Mouse (Mus musculus): ENCODE results near the gene Cactin. TPM values are rescaled to one million over a fixed set of nuclear protein-coding genes. Genes with fewer than 3 reads are reported as not detected.
A peak's percentile ranks its signal among the peaks of the same experiment; 100 is the strongest.

Gene Cactin
- polyA plus RNA-seq, 1 experiment from 2014 or later = 40.3 TPM

DNA sequence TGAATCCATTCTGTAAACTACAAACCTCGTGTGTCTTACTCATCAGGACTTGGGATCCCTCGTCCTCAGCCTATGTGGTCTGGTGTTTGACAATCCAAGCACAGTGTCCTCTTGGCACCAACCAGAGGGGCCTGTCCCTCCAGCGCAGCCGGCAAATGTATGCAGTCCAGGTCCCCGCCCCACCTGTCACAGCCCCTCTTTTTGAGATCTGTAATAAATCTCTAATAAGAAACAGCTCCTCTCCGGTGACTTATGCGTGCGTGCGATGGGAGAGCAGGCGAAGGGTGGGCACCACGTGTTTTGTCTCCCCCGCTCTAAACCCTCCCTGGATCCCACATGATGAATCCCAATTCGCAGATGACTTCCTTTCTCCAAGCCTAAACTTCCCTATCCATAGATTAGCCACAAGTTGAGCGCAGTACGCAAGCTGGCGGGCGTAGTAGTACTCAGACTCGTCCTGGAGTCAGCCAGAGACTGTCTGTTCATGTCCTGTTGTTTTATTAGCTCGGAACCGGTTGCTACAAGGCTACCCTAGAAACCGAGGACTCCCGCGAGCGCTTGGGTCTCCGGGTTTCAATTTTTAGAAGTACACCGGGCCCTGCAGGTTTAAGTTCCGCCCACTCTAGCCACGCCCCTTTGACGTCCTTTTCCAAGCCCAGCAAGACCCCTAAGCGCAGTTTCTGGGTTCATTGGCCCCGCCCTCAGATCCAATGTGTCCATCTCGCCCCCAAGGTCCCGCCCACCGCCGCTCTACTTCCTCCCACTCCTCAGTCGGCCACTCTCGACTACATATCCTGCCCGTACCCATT, 958 bp upstream of the Cactin start:
- Histone ChIP-seq H3K9me3 (replicated peaks) (no peaks in the 10 kb centered on the region), H3K4me3 (peak overlapping the region; percentile 96), H3K4me2 (peak overlapping the region; percentile 88), H3K36me3 (peaks cover 52% of the 10 kb centered on the region), H3K27me3 (replicated peaks) (no peaks in the 10 kb centered on the region), H3K27ac (ENCODE audit: poor library complexity, severe bottlenecking) (peak overlapping the region; percentile 84), H3K9ac (peak overlapping the region; percentile 71), H3K4me1 (replicated peaks) (peaks cover 50% of the 10 kb centered on the region)
- ATAC-seq (ENCODE audit: insufficient number of reproducible peaks, low FRiP score) = no peak; the same call in 1 of the 2 replicates
- WGBS = 2% methylated on average over 38 of the region's 38 CpGs

DNA sequence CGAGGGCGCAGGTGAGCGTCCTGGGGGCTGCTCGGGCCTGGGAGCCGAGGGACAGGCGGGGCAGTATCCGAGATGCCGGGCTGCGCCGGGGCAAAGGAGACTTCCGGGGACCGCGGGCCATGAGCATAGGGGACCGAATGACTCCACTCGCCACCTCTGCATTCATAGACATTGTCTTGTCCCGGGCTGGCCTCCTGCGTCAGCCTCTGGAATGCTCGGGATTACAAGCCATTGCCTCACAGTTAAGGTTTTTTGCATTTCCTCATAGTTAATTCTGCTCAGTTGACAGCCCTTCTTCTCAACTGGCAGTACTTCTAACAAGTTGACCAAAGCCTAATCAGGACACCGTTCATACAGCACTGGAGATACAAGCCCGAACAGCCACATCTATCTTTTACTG, 533 bp downstream of the Cactin start:
- Histone ChIP-seq H3K4me3 (peak overlapping the region; percentile 96), H3K9ac (peak overlapping the region; percentile 93), H3K9me3 (replicated peaks) (no peaks in the 10 kb centered on the region), H3K36me3 (peaks cover 54% of the 10 kb centered on the region), H3K27me3 (replicated peaks) (no peaks in the 10 kb centered on the region), H3K27ac (ENCODE audit: poor library complexity, severe bottlenecking) (peak overlapping the region; percentile 85), H3K4me1 (replicated peaks) (peaks cover 44% of the 10 kb centered on the region), H3K4me2 (peak overlapping the region; percentile 88)
- 2% methylated on average over 20 of the region's 20 CpGs for WGBS
- no peak for ATAC-seq (ENCODE audit: insufficient number of reproducible peaks, low FRiP score)

DNA sequence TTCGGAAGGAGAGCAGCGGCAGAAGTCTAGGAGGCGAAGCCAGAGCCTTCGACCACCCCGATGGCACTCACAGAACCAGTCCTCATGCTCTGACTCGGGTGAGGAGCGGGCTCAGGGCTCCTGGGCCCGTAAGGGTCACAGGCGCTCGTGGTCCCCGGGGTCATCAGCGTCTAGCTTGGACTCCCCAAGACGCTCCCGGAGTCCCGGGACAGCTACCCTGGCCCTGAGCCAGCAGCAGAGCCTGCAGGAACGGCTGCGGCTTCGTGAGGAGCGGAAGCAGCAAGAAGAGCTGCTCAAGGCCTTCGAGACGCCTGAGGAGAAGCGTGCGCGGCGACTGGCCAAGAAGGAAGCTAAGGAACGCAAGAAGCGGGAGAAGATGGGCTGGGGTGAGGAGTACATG, 1.5 kb downstream of the Cactin start:
- no peaks in the 10 kb centered on the region for H3K9me3 ChIP-seq (replicated peaks)
- H3K36me3 ChIP-seq = peaks cover 63% of the 10 kb centered on the region
- 94% methylated on average over 27 of the region's 27 CpGs for WGBS
- peak overlapping the region; percentile 96; the same call in 1 of the 2 replicates for H3K4me3 ChIP-seq
- peaks cover 43% of the 10 kb centered on the region for H3K4me1 ChIP-seq (replicated peaks)
- H3K27me3 ChIP-seq (replicated peaks) = no peaks in the 10 kb centered on the region
- H3K27ac ChIP-seq (ENCODE audit: poor library complexity, severe bottlenecking) = no peak overlapping the region
- H3K4me2 ChIP-seq = peak overlapping the region; percentile 88
- no peak overlapping the region; the same call in 1 of the 2 replicates for H3K9ac ChIP-seq
- no peak for ATAC-seq (ENCODE audit: insufficient number of reproducible peaks, low FRiP score)

DNA sequence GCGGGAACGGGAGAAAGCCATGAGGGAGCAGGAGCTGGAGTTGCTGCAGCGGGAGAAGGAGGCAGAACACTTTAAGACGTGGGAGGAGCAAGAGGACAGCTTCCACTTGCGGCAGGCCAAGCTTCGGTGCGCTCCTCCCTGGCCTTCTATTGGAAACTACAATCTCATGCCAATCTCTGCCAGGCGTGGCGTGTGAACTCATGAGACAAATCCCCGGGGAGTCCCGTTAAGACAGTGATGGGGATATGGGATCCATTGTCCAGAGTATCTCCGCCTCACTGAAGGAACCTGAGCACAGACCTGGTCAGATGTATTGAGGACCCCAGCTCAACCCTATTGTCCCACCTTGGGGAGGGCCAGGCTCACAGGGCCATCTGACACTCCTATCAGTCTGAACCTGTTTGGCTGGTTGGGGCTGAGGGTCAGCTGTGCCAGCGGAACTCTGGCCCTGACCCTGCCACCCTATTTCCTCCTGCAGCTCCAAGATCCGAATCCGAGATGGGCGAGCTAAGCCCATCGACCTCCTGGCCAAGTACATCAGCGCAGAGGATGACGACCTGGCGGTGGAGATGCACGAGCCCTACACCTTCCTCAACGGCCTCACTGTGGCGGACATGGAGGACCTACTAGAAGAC, 2.4 kb downstream of the Cactin start:
- no peak for ATAC-seq (ENCODE audit: insufficient number of reproducible peaks, low FRiP score)
- peaks cover 47% of the 10 kb centered on the region for H3K4me1 ChIP-seq (replicated peaks)

DNA sequence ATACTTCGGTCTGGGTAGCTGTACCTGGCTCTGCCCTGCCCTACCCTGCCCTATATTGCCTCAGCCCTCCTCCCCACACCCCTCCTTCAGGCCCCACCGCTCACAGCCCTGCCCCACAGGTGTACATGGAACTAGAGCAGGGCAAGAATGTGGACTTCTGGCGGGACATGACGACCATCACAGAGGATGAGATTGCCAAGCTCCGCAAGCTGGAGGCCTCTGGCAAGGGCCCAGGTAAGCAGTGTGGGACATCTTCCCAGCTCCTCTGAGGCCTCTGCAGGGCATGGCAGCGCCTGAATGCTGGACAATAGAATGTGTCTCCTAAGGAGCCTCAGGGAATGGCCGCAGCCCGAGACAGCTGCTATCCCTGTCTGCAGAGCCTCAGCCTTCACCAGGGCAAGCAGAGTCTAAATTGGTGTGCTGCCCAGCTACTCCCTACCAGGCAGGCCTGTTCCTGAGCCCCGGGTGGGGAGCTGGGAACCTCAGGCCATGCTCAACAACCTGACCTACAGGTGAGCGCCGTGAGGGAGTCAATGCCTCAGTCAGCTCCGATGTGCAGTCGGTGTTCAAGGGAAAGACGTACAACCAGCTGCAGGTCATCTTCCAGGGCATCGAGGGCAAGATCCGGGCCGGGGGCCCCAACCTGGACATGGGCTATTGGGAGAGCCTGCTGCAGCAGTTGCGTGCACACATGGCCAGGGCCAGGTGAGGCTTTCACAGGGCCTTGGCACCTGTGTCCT, 3.1 kb downstream of the Cactin start:
- Histone ChIP-seq H3K9me3 (replicated peaks) (no peaks in the 10 kb centered on the region), H3K27me3 (replicated peaks) (no peaks in the 10 kb centered on the region), H3K36me3 (peaks cover 52% of the 10 kb centered on the region), H3K9ac (no peak overlapping the region), H3K4me3 (no peak overlapping the region), H3K4me1 (replicated peaks) (peaks cover 47% of the 10 kb centered on the region), H3K27ac (ENCODE audit: poor library complexity, severe bottlenecking) (no peak overlapping the region), H3K4me2 (no peak overlapping the region)
- ATAC-seq (ENCODE audit: insufficient number of reproducible peaks, low FRiP score) = no peak
- WGBS = 94% methylated on average over 18 of the region's 18 CpGs

More for the DNA sequence above, 2.4 kb downstream of the Cactin start:
- 92% methylated on average over 23 of the region's 23 CpGs for WGBS
- no peak overlapping the region for H3K4me2 ChIP-seq
- no peak overlapping the region for H3K4me3 ChIP-seq
- H3K36me3 ChIP-seq = peaks cover 57% of the 10 kb centered on the region
- H3K27me3 ChIP-seq (replicated peaks) = no peaks in the 10 kb centered on the region
- no peak overlapping the region for H3K9ac ChIP-seq
- H3K9me3 ChIP-seq (replicated peaks) = no peaks in the 10 kb centered on the region
- no peak overlapping the region for H3K27ac ChIP-seq (ENCODE audit: poor library complexity, severe bottlenecking)

DNA sequence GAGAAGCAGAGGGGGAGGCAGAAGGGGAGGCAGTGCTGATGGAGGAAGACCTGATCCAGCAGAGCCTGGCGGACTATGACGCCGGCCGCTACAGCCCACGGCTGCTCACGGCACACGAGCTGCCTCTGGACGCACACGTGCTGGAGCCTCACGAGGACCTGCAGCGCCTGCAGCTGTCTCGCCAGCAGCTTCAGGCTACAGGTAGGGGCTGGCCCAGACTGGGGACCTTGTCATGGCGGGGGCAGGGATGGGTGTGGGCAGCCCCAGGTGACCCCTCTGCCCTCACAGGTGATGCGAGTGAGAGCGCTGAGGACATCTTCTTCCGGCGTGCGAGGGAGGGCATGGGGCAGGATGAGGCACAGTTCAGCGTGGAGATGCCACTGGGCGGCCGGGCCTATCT, 4.3 kb downstream of the Cactin start:
- Histone ChIP-seq H3K27me3 (replicated peaks) (no peaks in the 10 kb centered on the region), H3K4me1 (replicated peaks) (peaks cover 49% of the 10 kb centered on the region), H3K27ac (ENCODE audit: poor library complexity, severe bottlenecking) (no peak overlapping the region), H3K4me2 (no peak overlapping the region), H3K36me3 (peaks cover 52% of the 10 kb centered on the region), H3K9ac (no peak overlapping the region), H3K9me3 (replicated peaks) (no peaks in the 10 kb centered on the region), H3K4me3 (no peak overlapping the region)
- no peak for ATAC-seq (ENCODE audit: insufficient number of reproducible peaks, low FRiP score)
- WGBS = 97% methylated on average over 21 of the region's 21 CpGs

DNA sequence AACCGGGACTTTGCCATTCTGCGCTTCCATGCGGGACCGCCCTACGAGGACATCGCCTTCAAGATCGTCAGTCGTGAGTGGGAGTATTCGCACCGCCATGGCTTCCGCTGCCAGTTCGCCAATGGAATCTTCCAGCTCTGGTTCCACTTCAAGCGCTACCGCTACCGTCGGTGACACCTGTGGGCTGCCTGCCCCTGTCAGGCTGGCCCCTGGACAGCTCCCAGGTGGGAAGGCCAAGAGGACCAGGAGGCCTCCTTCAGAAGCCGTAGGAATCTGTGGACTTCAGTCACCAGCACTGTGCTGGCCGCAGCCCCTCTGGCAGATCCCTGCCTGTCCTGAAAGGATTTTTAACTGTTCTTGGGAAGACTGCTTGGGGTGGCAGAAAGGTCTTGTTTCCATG, 4.9 kb downstream of the Cactin start:
- H3K27me3 ChIP-seq (replicated peaks) = no peaks in the 10 kb centered on the region
- peaks cover 55% of the 10 kb centered on the region for H3K4me1 ChIP-seq (replicated peaks)
- no peaks in the 10 kb centered on the region for H3K9me3 ChIP-seq (replicated peaks)
- no peak overlapping the region for H3K27ac ChIP-seq (ENCODE audit: poor library complexity, severe bottlenecking)
- no peak overlapping the region for H3K9ac ChIP-seq
- ATAC-seq (ENCODE audit: insufficient number of reproducible peaks, low FRiP score) = no peak
- 94% methylated on average over 18 of the region's 18 CpGs for WGBS
- peaks cover 52% of the 10 kb centered on the region for H3K36me3 ChIP-seq
- H3K4me2 ChIP-seq = no peak overlapping the region
- no peak overlapping the region for H3K4me3 ChIP-seq

DNA sequence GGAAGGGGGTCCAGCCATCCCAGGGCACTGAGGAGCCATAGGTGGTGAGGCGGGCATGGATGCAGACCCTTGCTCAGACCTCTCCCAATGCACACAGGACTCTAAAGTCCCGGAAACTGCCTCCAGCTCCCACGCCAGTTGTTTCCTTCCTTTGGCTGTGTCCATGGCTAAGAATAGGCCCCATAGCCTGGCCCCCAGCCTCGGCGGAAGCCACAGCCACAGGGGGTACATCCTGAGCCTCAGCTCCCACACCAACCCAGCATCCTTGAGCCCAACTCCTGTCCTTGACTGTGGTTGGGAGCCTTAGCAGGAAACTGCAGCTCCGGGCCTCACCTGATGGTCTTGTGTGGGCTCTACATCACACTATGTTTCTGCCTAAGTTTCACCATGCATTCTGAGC, 6.0 kb downstream of the Cactin start:
- WGBS = 64% methylated on average over 6 of the region's 6 CpGs
- Histone ChIP-seq H3K27me3 (replicated peaks) (no peaks in the 10 kb centered on the region), H3K4me3 (no peak overlapping the region), H3K36me3 (peaks cover 52% of the 10 kb centered on the region), H3K4me2 (no peak overlapping the region), H3K27ac (ENCODE audit: poor library complexity, severe bottlenecking) (peak overlapping the region; percentile 34; the same call in 1 of the 2 replicates), H3K4me1 (replicated peaks) (peaks cover 52% of the 10 kb centered on the region), H3K9ac (peak overlapping the region; percentile 20; the same call in 1 of the 2 replicates), H3K9me3 (replicated peaks) (no peaks in the 10 kb centered on the region)
- ATAC-seq (ENCODE audit: insufficient number of reproducible peaks, low FRiP score) = no peak

DNA sequence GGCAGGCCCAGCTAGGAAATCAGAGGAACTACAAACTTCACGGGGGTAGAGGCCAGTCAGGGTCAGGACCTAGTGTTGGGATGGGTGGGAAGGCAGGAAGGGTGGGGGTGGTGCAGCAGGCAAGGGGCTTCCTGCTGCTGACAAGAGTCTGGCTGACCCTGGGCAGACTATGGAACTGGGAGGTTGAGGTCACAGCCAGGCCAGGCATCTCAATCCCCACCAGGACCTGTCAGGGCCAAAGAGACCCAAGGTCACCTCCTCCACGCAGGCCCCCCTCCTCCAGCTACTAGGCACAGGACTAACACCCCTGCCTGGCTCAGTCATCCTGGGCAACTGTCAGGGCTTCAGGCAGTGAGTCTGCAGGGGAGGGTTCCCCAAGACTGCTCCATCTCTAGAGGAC, 7.1 kb downstream of the Cactin start:
- Histone ChIP-seq H3K9me3 (replicated peaks) (no peaks in the 10 kb centered on the region), H3K4me3 (no peak overlapping the region), H3K4me2 (peak overlapping the region; percentile 47), H3K36me3 (peaks cover 44% of the 10 kb centered on the region), H3K27me3 (replicated peaks) (no peaks in the 10 kb centered on the region; the same call in 1 of the 2 replicates), H3K4me1 (replicated peaks) (peaks cover 51% of the 10 kb centered on the region), H3K27ac (ENCODE audit: poor library complexity, severe bottlenecking) (peak overlapping the region; percentile 91), H3K9ac (peak overlapping the region; percentile 54)
- 0% methylated on average over 2 of the region's 2 CpGs for WGBS
- no peak for ATAC-seq (ENCODE audit: insufficient number of reproducible peaks, low FRiP score)

DNA sequence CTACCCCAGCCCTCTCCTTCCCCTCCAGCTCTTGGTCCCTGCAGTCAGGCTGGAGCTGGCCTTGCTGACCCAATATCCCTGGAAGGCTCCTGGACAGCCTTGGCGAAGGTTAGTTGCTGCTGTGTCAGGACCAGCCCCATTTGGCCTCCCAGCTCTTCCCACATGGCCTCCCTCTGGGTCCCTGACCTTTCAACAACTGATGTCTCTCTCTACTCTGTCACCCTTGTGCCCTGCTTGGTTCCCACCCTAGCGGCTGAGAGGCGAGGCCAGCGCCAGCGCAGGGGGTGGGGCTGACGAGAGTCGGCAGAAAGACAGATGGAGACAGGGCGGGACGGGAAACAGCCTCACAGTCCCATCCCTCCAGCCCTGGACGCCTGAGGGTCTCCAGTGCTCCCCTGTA, 7.5 kb downstream of the Cactin start, which contains the start of gene Tbxa2r:
Gene Tbxa2r (plus strand): TSS at position 346 of the 400 bp plus-strand sequence.
- peak; percentile 24; the same call in 1 of the 2 replicates for ATAC-seq (ENCODE audit: insufficient number of reproducible peaks, low FRiP score)
- Histone ChIP-seq H3K4me3 (peak within 1 kb of the TSS; percentile 14), H3K4me2 (peak within 1 kb of the TSS; percentile 47)

More for the DNA sequence above, 7.5 kb downstream of the Cactin start, which contains the start of gene Tbxa2r:
- H3K27me3 ChIP-seq (replicated peaks) = no peaks in the 10 kb centered on the region; the same call in 1 of the 2 replicates
- H3K27ac ChIP-seq (ENCODE audit: poor library complexity, severe bottlenecking) = peak within 1 kb of the TSS; percentile 91
- peaks cover 51% of the 10 kb centered on the region for H3K4me1 ChIP-seq (replicated peaks)
- H3K9ac ChIP-seq = peak within 1 kb of the TSS; percentile 54
- WGBS = 5% methylated on average over 10 of the region's 10 CpGs
- peaks cover 44% of the 10 kb centered on the region for H3K36me3 ChIP-seq
- no peaks in the 10 kb centered on the region for H3K9me3 ChIP-seq (replicated peaks)

All from heart, embryonic 12.5 days (tissue).